ENCODE assay signal across 17 mouse cellular contexts in the genomic region with DNA sequence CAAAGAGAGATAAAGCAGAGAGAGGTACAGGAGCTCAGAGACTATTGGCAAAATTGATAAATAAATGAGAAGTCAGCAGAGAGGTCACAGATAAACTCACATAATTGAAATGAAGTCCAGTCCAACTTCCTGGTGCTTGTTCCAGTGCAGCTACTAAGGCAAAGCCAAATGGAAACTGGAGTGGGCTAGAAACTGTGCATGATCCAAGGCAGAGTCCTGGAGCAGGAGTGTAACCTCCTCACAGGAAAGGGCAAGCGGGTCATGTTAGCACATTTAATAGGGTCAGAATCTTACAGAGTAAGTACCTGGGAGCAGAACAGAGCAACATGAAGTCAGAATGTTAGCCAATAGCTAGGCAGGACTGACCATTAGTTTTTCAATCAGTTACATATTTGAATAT.
"Had no signal": no experiment of that assay in that cellular context is flagged by ENCODE, and none has a peak within 500 bp of the region (broad histone marks: within the 10 kb centered on the region; RNA-seq: fewer than 3 reads in every experiment).

No protein-coding gene starts in this region.

- H3K36me3 ChIP-seq: liver, embryonic 15.5 days; lung, embryonic 15.5 days; midbrain, embryonic 12.5 days; midbrain, embryonic 15.5 days; neural tube, embryonic 12.5 days; neural tube, embryonic 15.5 days had no signal

- H3K27me3 ChIP-seq: liver, embryonic 12.5 days; liver, embryonic 15.5 days; lung, embryonic 15.5 days; midbrain, embryonic 12.5 days; midbrain, embryonic 15.5 days; neural tube, embryonic 12.5 days; neural tube, embryonic 15.5 days had no signal

- H3K27ac ChIP-seq: kidney, postnatal 0 days; liver, embryonic 12.5 days; liver, embryonic 15.5 days; lung, embryonic 15.5 days; midbrain, embryonic 12.5 days; midbrain, embryonic 15.5 days; neural tube, embryonic 12.5 days; neural tube, embryonic 15.5 days had no signal

- H3K4me3 ChIP-seq: liver, embryonic 12.5 days; liver, embryonic 15.5 days; lung, embryonic 15.5 days; midbrain, embryonic 12.5 days; midbrain, embryonic 15.5 days; neural tube, embryonic 12.5 days; neural tube, embryonic 15.5 days had no signal

- H3K9ac ChIP-seq: liver, embryonic 12.5 days; liver, embryonic 15.5 days; lung, embryonic 15.5 days; midbrain, embryonic 12.5 days; midbrain, embryonic 15.5 days; neural tube, embryonic 12.5 days; neural tube, embryonic 15.5 days had no signal

- H3K4me1 ChIP-seq: liver, embryonic 15.5 days; lung, embryonic 15.5 days; midbrain, embryonic 12.5 days; midbrain, embryonic 15.5 days; neural tube, embryonic 12.5 days; neural tube, embryonic 15.5 days had no signal

- DNase-seq: kidney, adult 2 months; kidney, postnatal 25 days; lung, adult 18-20 months; lung, postnatal 14 days; lung, postnatal 4 days; retina, postnatal 1 day; right cerebral cortex, postnatal 25 days; thymus, adult 18-20 months; thymus, postnatal 36 days had no signal
